Mouse (Mus musculus): ENCODE data around the gene 1520401A03Rik. TPM values are rescaled to one million over a fixed set of nuclear protein-coding genes. Genes with fewer than 3 reads are reported as not detected.

The 1520401A03Rik gene
- total and polyA plus RNA-seq, 3 experiments = 0.08 TPM; not detected in 2

GRCm38 (mm10) chr17:23676473-23677031, 46.0 kb downstream of the 1520401A03Rik start:
- dilution Hi-C loops (cut with MboI; ENCODE audit: extremely low pct_ligation_motif_present, extremely low pct_unique_long_range_greater_than_20kb, low sequenced_read_pairs) (no loop called here), in situ Hi-C loops (cut with MboI; ENCODE audit: low pct_ligation_motif_present, low pct_unique_long_range_greater_than_20kb, low sequenced_read_pairs) (loop anchor here (10.0 kb wide), 1 partner anchor 48 kb away; the partner anchor contains the start of genes 1520401A03Rik and Pkmyt1)
- peaks cover 47% of the 10 kb centered on the region for H3K27me3 ChIP-seq (replicated peaks)

GRCm38 (mm10) chr17:23675564-23676281, 46.9 kb downstream of the 1520401A03Rik start:
- H3K9ac ChIP-seq (ENCODE audit: insufficient read depth, low read depth) = no peak overlapping the region

More at GRCm38 (mm10) chr17:23676473-23677031, 46.0 kb downstream of the 1520401A03Rik start:
- Histone ChIP-seq H3K79me2 (replicated peaks; ENCODE audit: control insufficient read depth, extremely low read depth, insufficient read depth, poor library complexity, severe bottlenecking) (no peaks in the 10 kb centered on the region), H3K4me3 (replicated peaks in 1 of 3; ENCODE audit: low read depth in 2 of 3, low read length in 2 of 3, poor library complexity in 1 of 3) (peak overlapping the region; percentile 51 to 73 (median 66)), H3K27ac (ENCODE audit: insufficient read depth, low read depth) (no peak overlapping the region), H3K4me1 (ENCODE audit: control insufficient read depth in 1 of 2, insufficient read depth in 2 of 2) (peaks cover 17 to 49% of the 10 kb centered on the region in 2 experiments), H3K9ac (ENCODE audit: insufficient read depth, low read depth) (peak overlapping the region; percentile 39), H3K9me3 (replicated peaks; ENCODE audit: low read length) (no peaks in the 10 kb centered on the region), H3K36me3 (replicated peaks in 1 of 2; ENCODE audit: control insufficient read depth in 1 of 2, insufficient read depth in 1 of 2, low read length in 1 of 2) (no peaks in the 10 kb centered on the region), H3K4me2 (ENCODE audit: insufficient read depth, low read depth, poor library complexity, severe bottlenecking) (peak overlapping the region; percentile 69)
- peak; percentile 41; the same call in 1 of the 2 replicates for TF ChIP-seq SIN3A (IDR thresholded peaks at IDR 0.05; ENCODE audit: low read length)
- TF ChIP-seq ZNF384 (IDR thresholded peaks at IDR 0.05; ENCODE audit: low read depth, low read length) = no peak
- no peak for TF ChIP-seq NRF1 (IDR thresholded peaks at IDR 0.05; ENCODE audit: low read depth, low read length)
- TF ChIP-seq ELF1 (IDR thresholded peaks at IDR 0.05; ENCODE audit: low read depth, low read length) = no peak
- TF ChIP-seq MXI1 (IDR thresholded peaks at IDR 0.05; ENCODE audit: low read depth, low read length) = 0 out of 2 replicates have a peak, but pooled peaks have one; percentile 40
- no peak for TF ChIP-seq E2F4 (IDR thresholded peaks at IDR 0.05; ENCODE audit: insufficient replicate concordance, low read depth, low read length)
- no peak for TF ChIP-seq ZC3H11A (IDR thresholded peaks at IDR 0.05; ENCODE audit: low read depth, low read length)
- TF ChIP-seq CTCF (conservative IDR thresholded peaks at IDR 0.05 in 1 of 2, IDR thresholded peaks at IDR 0.05 in 1 of 2; ENCODE audit: low read depth in 2 of 2, low read length in 2 of 2) = no peak
- TF ChIP-seq RAD21 (IDR thresholded peaks at IDR 0.05; ENCODE audit: low read depth, low read length) = no peak
- 0 out of 2 replicates have a peak, but pooled peaks have one; percentile 20 for TF ChIP-seq BHLHE40 (IDR thresholded peaks at IDR 0.05; ENCODE audit: low read depth, low read length)
- no peak for TF ChIP-seq NELFE (IDR thresholded peaks at IDR 0.05; ENCODE audit: low read depth, low read length)
- TF ChIP-seq MAZ (IDR thresholded peaks at IDR 0.05; ENCODE audit: low read depth, low read length) = 0 out of 2 replicates have a peak, but pooled peaks have one; percentile 14
- no peak for TF ChIP-seq CHD2 (IDR thresholded peaks at IDR 0.05; ENCODE audit: low read length)
- TF ChIP-seq JUN (IDR thresholded peaks at IDR 0.05; ENCODE audit: insufficient read depth, low read depth, low read length) = no peak
- no peak for TF ChIP-seq SMC3 (IDR thresholded peaks at IDR 0.05; ENCODE audit: low read depth, low read length)
- TF ChIP-seq TBP (conservative IDR thresholded peaks at IDR 0.05; ENCODE audit: low read depth, low read length) = no peak
- no peak for TF ChIP-seq CHD1 (IDR thresholded peaks at IDR 0.05; ENCODE audit: low read depth, low read length)
- no peak for DNase-seq (ENCODE audit: extremely low read depth)

More at GRCm38 (mm10) chr17:23675564-23676281, 46.9 kb downstream of the 1520401A03Rik start:
- no peak for TF ChIP-seq POLR2AphosphoS2 (IDR thresholded peaks at IDR 0.05; ENCODE audit: low read depth, low read length)
- TF ChIP-seq RCOR1 (conservative IDR thresholded peaks at IDR 0.05; ENCODE audit: low read depth, low read length) = no peak
- no peak for TF ChIP-seq USF2 (conservative IDR thresholded peaks at IDR 0.05; ENCODE audit: low read depth, low read length)
- TF ChIP-seq IRF4 (IDR thresholded peaks at IDR 0.05; ENCODE audit: low read depth, low read length) = no peak
- TF ChIP-seq MAFK (IDR thresholded peaks at IDR 0.05; ENCODE audit: insufficient replicate concordance, low read length) = no peak
- TF ChIP-seq MAZ (IDR thresholded peaks at IDR 0.05; ENCODE audit: low read depth, low read length) = no peak
- no peak for TF ChIP-seq USF1 (IDR thresholded peaks at IDR 0.05; ENCODE audit: low read depth, low read length)
- no peak for TF ChIP-seq JUN (IDR thresholded peaks at IDR 0.05; ENCODE audit: insufficient read depth, low read depth, low read length)
- TF ChIP-seq BHLHE40 (IDR thresholded peaks at IDR 0.05; ENCODE audit: low read depth, low read length) = no peak
- TF ChIP-seq ELF1 (IDR thresholded peaks at IDR 0.05; ENCODE audit: low read depth, low read length) = no peak
- TF ChIP-seq JUND (conservative IDR thresholded peaks at IDR 0.05; ENCODE audit: low read depth, low read length) = no peak
- TF ChIP-seq MYC (IDR thresholded peaks at IDR 0.05; ENCODE audit: low read depth, low read length) = no peak
- Histone ChIP-seq H3K36me3 (replicated peaks in 1 of 2; ENCODE audit: control insufficient read depth in 1 of 2, insufficient read depth in 1 of 2, low read length in 1 of 2) (peaks cover 0 to 3% of the 10 kb centered on the region in 2 experiments), H3K9me3 (replicated peaks; ENCODE audit: low read length) (no peaks in the 10 kb centered on the region), H3K27ac (ENCODE audit: insufficient read depth, low read depth) (no peak overlapping the region), H3K79me2 (replicated peaks; ENCODE audit: control insufficient read depth, extremely low read depth, insufficient read depth, poor library complexity, severe bottlenecking) (no peaks in the 10 kb centered on the region), H3K27me3 (replicated peaks) (peaks cover 39% of the 10 kb centered on the region), H3K4me3 (replicated peaks in 1 of 3; ENCODE audit: low read depth in 2 of 3, low read length in 2 of 3, poor library complexity in 1 of 3) (no peak overlapping the region), H3K4me2 (ENCODE audit: insufficient read depth, low read depth, poor library complexity, severe bottlenecking) (peak overlapping the region; percentile 69; the same call in 1 of the 2 replicates), H3K4me1 (ENCODE audit: control insufficient read depth in 1 of 2, insufficient read depth in 2 of 2) (peaks cover 13 to 53% of the 10 kb centered on the region in 2 experiments)
- dilution Hi-C loops (cut with MboI; ENCODE audit: extremely low pct_ligation_motif_present, extremely low pct_unique_long_range_greater_than_20kb, low sequenced_read_pairs) = no loop called here
- no peak for DNase-seq (ENCODE audit: extremely low read depth)
- in situ Hi-C loops (cut with MboI; ENCODE audit: low pct_ligation_motif_present, low pct_unique_long_range_greater_than_20kb, low sequenced_read_pairs) = loop anchor here (10.0 kb wide), 1 partner anchor 49 kb away; the partner anchor contains the start of genes 1520401A03Rik and Pkmyt1

Data from CH12.LX (cell line).